Mouse (Mus musculus): ENCODE measurements around the gene Dlgap1. TPM values are rescaled to one million over a fixed set of nuclear protein-coding genes. Genes with fewer than 3 reads are reported as not detected.

The Dlgap1 gene
- total and polyA plus RNA-seq, 2 experiments from 2014 or later = 0.20 to 0.76 TPM

DNA sequence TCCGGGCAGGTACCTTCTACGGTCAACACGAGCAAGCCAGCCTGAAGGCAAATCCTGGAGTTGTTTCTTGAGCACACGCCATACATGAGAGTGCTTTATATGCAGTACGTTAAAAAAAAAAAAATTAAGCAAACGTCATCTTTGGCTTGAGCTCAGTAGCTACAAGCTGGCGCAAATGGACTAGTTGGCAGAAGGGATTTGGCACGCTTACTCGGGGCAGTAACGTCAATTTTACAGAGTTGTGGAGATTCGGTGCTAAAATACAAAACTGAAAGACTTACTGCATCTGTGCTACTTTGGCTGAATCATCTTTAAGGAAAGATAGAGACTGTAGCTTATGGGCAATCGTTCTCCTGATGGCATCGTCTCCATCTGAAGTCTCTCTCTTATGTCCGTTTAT, 474.1 kb downstream of the Dlgap1 start:
- Histone ChIP-seq H3K36me3 (replicated peaks; ENCODE audit: control insufficient read depth, insufficient read depth, low read length) (no peaks in the 10 kb centered on the region), H3K27me3 (ENCODE audit: control insufficient read depth, insufficient read depth, low read length) (no peaks in the 10 kb centered on the region)
- 82% methylated on average over 14 of the region's 14 CpGs for WGBS

GRCm38 (mm10) chr17:70446451-70446850, 477.6 kb downstream of the Dlgap1 start:
- Histone ChIP-seq H3K4me1 (ENCODE audit: control insufficient read depth, insufficient read depth) (no peaks in the 10 kb centered on the region), H3K27ac (ENCODE audit: low read depth) (no peak overlapping the region), H3K9ac (replicated peaks; ENCODE audit: low read depth, low read length) (no peak overlapping the region), H3K9me3 (replicated peaks; ENCODE audit: control insufficient read depth, low read length) (no peaks in the 10 kb centered on the region), H3K4me3 (ENCODE audit: low read depth, low read length) (no peak overlapping the region), H3K4me2 (ENCODE audit: low read depth, low read length) (no peak overlapping the region), H3K36me3 (replicated peaks; ENCODE audit: control insufficient read depth, insufficient read depth, low read length) (no peaks in the 10 kb centered on the region), H3K27me3 (ENCODE audit: control insufficient read depth, insufficient read depth, low read length) (no peaks in the 10 kb centered on the region)
- 59% methylated on average over 8 of the region's 8 CpGs for WGBS
- DNase-seq (ENCODE audit: low spot score) (no peak), ATAC-seq (ENCODE audit: insufficient read depth, low read depth) (no peak)
- TF ChIP-seq CTCF (IDR thresholded peaks at IDR 0.05; ENCODE audit: low read depth) (no peak), EP300 (IDR thresholded peaks at IDR 0.05; ENCODE audit: low read depth) (no peak)

More for the DNA sequence above, 474.1 kb downstream of the Dlgap1 start:
- no peak overlapping the region for H3K4me3 ChIP-seq (ENCODE audit: low read depth, low read length)
- H3K9me3 ChIP-seq (replicated peaks; ENCODE audit: control insufficient read depth, low read length) = no peaks in the 10 kb centered on the region
- ATAC-seq (ENCODE audit: insufficient read depth, low read depth) = no peak
- no peak for DNase-seq (ENCODE audit: low spot score)
- no peak overlapping the region for H3K9ac ChIP-seq (replicated peaks; ENCODE audit: low read depth, low read length)
- H3K4me2 ChIP-seq (ENCODE audit: low read depth, low read length) = no peak overlapping the region
- TF ChIP-seq EP300 (IDR thresholded peaks at IDR 0.05; ENCODE audit: low read depth) = no peak
- no peak for TF ChIP-seq CTCF (IDR thresholded peaks at IDR 0.05; ENCODE audit: low read depth)
- H3K27ac ChIP-seq (ENCODE audit: low read depth) = no peak overlapping the region
- H3K4me1 ChIP-seq (ENCODE audit: control insufficient read depth, insufficient read depth) = no peaks in the 10 kb centered on the region

- Histone ChIP-seq H3K27me3 (ENCODE audit: control insufficient read depth, insufficient read depth, low read length) (no peaks in the 10 kb centered on the region), H3K9me3 (replicated peaks; ENCODE audit: control insufficient read depth, low read length) (no peaks in the 10 kb centered on the region), H3K4me3 (ENCODE audit: low read depth, low read length) (no peak overlapping the region), H3K9ac (replicated peaks; ENCODE audit: low read depth, low read length) (no peak overlapping the region), H3K4me2 (ENCODE audit: low read depth, low read length) (no peak overlapping the region), H3K4me1 (ENCODE audit: control insufficient read depth, insufficient read depth) (no peaks in the 10 kb centered on the region), H3K36me3 (replicated peaks; ENCODE audit: control insufficient read depth, insufficient read depth, low read length) (no peaks in the 10 kb centered on the region), H3K27ac (ENCODE audit: low read depth) (no peak overlapping the region)
- ATAC-seq (ENCODE audit: insufficient read depth, low read depth) (no peak), DNase-seq (ENCODE audit: low spot score) (no peak)
- WGBS = 73% methylated on average over 7 of the region's 7 CpGs
- no peak for TF ChIP-seq EP300 (IDR thresholded peaks at IDR 0.05; ENCODE audit: low read depth)
These were observed 486.2 kb downstream of the Dlgap1 start for GRCm38 (mm10) chr17:70455036-70455435.

DNA sequence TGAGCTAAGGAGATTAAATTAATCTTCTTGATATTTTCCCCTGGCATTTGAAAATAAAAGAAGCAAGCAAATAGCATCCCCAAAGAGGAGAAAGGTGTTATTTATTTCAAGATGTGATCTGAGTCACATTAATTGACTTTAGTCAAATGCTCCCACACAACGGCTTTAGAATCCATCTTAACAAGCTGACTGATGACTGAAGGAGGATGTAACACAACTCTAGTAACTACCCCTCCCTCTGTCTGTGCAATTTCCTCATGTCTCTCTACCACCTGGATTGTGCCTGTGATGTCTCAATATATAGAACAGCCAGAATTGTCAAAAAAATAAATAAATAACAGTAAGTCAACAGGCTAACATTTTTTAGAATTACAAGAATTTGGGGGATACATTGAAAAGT, 488.2 kb downstream of the Dlgap1 start:
- 89% methylated on average over 1 of the region's 1 CpGs for WGBS
- Histone ChIP-seq H3K4me3 (ENCODE audit: low read depth, low read length) (no peak overlapping the region), H3K36me3 (replicated peaks; ENCODE audit: control insufficient read depth, insufficient read depth, low read length) (no peaks in the 10 kb centered on the region), H3K27me3 (ENCODE audit: control insufficient read depth, insufficient read depth, low read length) (no peaks in the 10 kb centered on the region), H3K27ac (ENCODE audit: low read depth) (no peak overlapping the region), H3K9me3 (replicated peaks; ENCODE audit: control insufficient read depth, low read length) (no peaks in the 10 kb centered on the region), H3K4me2 (ENCODE audit: low read depth, low read length) (no peak overlapping the region), H3K9ac (replicated peaks; ENCODE audit: low read depth, low read length) (no peak overlapping the region), H3K4me1 (ENCODE audit: control insufficient read depth, insufficient read depth) (no peaks in the 10 kb centered on the region)
- no peak for DNase-seq (ENCODE audit: low spot score)
- TF ChIP-seq CTCF (IDR thresholded peaks at IDR 0.05; ENCODE audit: low read depth) = no peak
- TF ChIP-seq EP300 (IDR thresholded peaks at IDR 0.05; ENCODE audit: low read depth) = no peak
- no peak for ATAC-seq (ENCODE audit: insufficient read depth, low read depth)

GRCm38 (mm10) chr17:70462231-70462630, 493.4 kb downstream of the Dlgap1 start:
- TF ChIP-seq CTCF (IDR thresholded peaks at IDR 0.05; ENCODE audit: low read depth) = no peak
- no peak for TF ChIP-seq EP300 (IDR thresholded peaks at IDR 0.05; ENCODE audit: low read depth)
- no peaks in the 10 kb centered on the region for H3K9me3 ChIP-seq (replicated peaks; ENCODE audit: control insufficient read depth, low read length)
- no peak overlapping the region for H3K9ac ChIP-seq (replicated peaks; ENCODE audit: low read depth, low read length)
- H3K4me3 ChIP-seq (ENCODE audit: low read depth, low read length) = no peak overlapping the region
- 79% methylated on average over 8 of the region's 8 CpGs for WGBS
- no peak overlapping the region for H3K27ac ChIP-seq (ENCODE audit: low read depth)
- ATAC-seq (ENCODE audit: insufficient read depth, low read depth) = no peak
- no peak overlapping the region for H3K4me2 ChIP-seq (ENCODE audit: low read depth, low read length)
- DNase-seq (ENCODE audit: low spot score) = no peak
- no peaks in the 10 kb centered on the region for H3K4me1 ChIP-seq (ENCODE audit: control insufficient read depth, insufficient read depth)
- H3K36me3 ChIP-seq (replicated peaks; ENCODE audit: control insufficient read depth, insufficient read depth, low read length) = no peaks in the 10 kb centered on the region
- H3K27me3 ChIP-seq (ENCODE audit: control insufficient read depth, insufficient read depth, low read length) = no peaks in the 10 kb centered on the region

GRCm38 (mm10) chr17:70462771-70463491, 494.1 kb downstream of the Dlgap1 start:
- no peak overlapping the region for H3K27ac ChIP-seq (ENCODE audit: low read depth)
- H3K36me3 ChIP-seq (replicated peaks; ENCODE audit: control insufficient read depth, insufficient read depth, low read length) = no peaks in the 10 kb centered on the region
- no peaks in the 10 kb centered on the region for H3K9me3 ChIP-seq (replicated peaks; ENCODE audit: control insufficient read depth, low read length)
- H3K27me3 ChIP-seq (ENCODE audit: control insufficient read depth, insufficient read depth, low read length) = no peaks in the 10 kb centered on the region
- ATAC-seq (ENCODE audit: insufficient read depth, low read depth) = no peak
- no peak overlapping the region for H3K9ac ChIP-seq (replicated peaks; ENCODE audit: low read depth, low read length)
- H3K4me1 ChIP-seq (ENCODE audit: control insufficient read depth, insufficient read depth) = no peaks in the 10 kb centered on the region
- 54% methylated on average over 8 of the region's 8 CpGs for WGBS
- DNase-seq (ENCODE audit: low spot score) = no peak
- no peak overlapping the region for H3K4me2 ChIP-seq (ENCODE audit: low read depth, low read length)
- no peak overlapping the region for H3K4me3 ChIP-seq (ENCODE audit: low read depth, low read length)
- no peak for TF ChIP-seq EP300 (IDR thresholded peaks at IDR 0.05; ENCODE audit: low read depth)
- no peak for TF ChIP-seq CTCF (IDR thresholded peaks at IDR 0.05; ENCODE audit: low read depth)
